Mouse (Mus musculus) brain, embryonic 14.5 days (tissue): ENCODE results near the gene Polg2. TPM values are rescaled to one million over a fixed set of nuclear protein-coding genes. Genes with fewer than 3 reads are reported as not detected.
A peak's percentile ranks its signal among the peaks of the same experiment; 100 is the strongest.

ENCODE experiments used
- DNase-seq: peaks from one replicate; pipeline ENCODE4 v3.0.0-alpha.2; 2011; ENCODE audit warnings: low read depth
- CTCF ChIP-seq: fragments of 200-500 bp; IDR thresholded peaks from 2 replicates; pipeline ENCODE4 v1.5.1; 2012; ENCODE audit warnings: inconsistent platforms, mild to moderate bottlenecking, moderate library complexity, borderline replicate concordance; ENCODE audit not compliant: insufficient read depth, insufficient read length; ENCODE audit errors: extremely low read depth
- POLR2A ChIP-seq: fragments of 200-500 bp; IDR thresholded peaks from 2 replicates; pipeline ENCODE4 v1.6.1; 2012; ENCODE audit warnings: mild to moderate bottlenecking, inconsistent platforms, borderline replicate concordance; ENCODE audit not compliant: poor library complexity, insufficient read depth, insufficient read length, severe bottlenecking; ENCODE audit errors: extremely low read depth
- polyA plus RNA-seq: library from polyadenylated mRNA; depleted of rRNA; stranded (reverse); fragments of >200 nt; gene quantifications from 2 replicates; pipeline ENCODE4 v1.2.3, GENCODE M21; 2012

Polg2 gene
- polyA plus RNA-seq, 1 experiment: 9.0 TPM

GRCm38 (mm10) chr11:106777395-106777794 is 1.9 kb downstream of the Polg2 start:
- DNase-seq: no peak
- TF ChIP-seq POLR2A (no peak), CTCF (no peak)

GRCm38 (mm10) chr11:106776960-106777359 is 2.4 kb downstream of the Polg2 start:
- TF ChIP-seq POLR2A: no peak
- no peak for TF ChIP-seq CTCF
- DNase-seq: no peak

- no peak for DNase-seq
- TF ChIP-seq POLR2A: no peak
- TF ChIP-seq CTCF: no peak
Measured at GRCm38 (mm10) chr11:106773061-106773460, 6.3 kb downstream of the Polg2 start.

GRCm38 (mm10) chr11:106770195-106770974 is 9.0 kb downstream of the Polg2 start:
- DNase-seq: no peak
- no peak for TF ChIP-seq POLR2A
- peak; percentile 46; the same call in 1 of the 2 replicates for TF ChIP-seq CTCF

- no peak for DNase-seq
- TF ChIP-seq CTCF: peak; percentile 14; the same call in 1 of the 2 replicates
- TF ChIP-seq POLR2A: no peak
Measured at GRCm38 (mm10) chr11:106767516-106767915, 11.8 kb downstream of the Polg2 start.

GRCm38 (mm10) chr11:106766611-106767162 is 12.7 kb downstream of the Polg2 start:
- TF ChIP-seq POLR2A (no peak), CTCF (no peak)
- no peak for DNase-seq

GRCm38 (mm10) chr11:106762800-106763185 is 16.5 kb downstream of the Polg2 start:
- no peak for TF ChIP-seq POLR2A
- no peak for TF ChIP-seq CTCF
- DNase-seq: no peak

- peak; percentile 21 for DNase-seq
- TF ChIP-seq CTCF (no peak), POLR2A (no peak)
Measured at GRCm38 (mm10) chr11:106762139-106762799, 17.1 kb downstream of the Polg2 start.

GRCm38 (mm10) chr11:106760511-106760910 is 18.8 kb downstream of the Polg2 start:
- TF ChIP-seq POLR2A (no peak), CTCF (no peak)
- DNase-seq: no peak

- TF ChIP-seq CTCF (no peak), POLR2A (no peak)
- no peak for DNase-seq
Measured at GRCm38 (mm10) chr11:106759028-106759427, 20.3 kb downstream of the Polg2 start.

GRCm38 (mm10) chr11:106755583-106755982 is 23.8 kb downstream of the Polg2 start:
- TF ChIP-seq CTCF: no peak
- TF ChIP-seq POLR2A: no peak
- no peak for DNase-seq
